Mouse (Mus musculus) testis, adult 2 months (tissue): Measurements from ENCODE around the gene Strbp.

Source experiments
- CTCF ChIP-seq: fragments of 200-500 bp; IDR thresholded peaks from 2 replicates; pipeline ENCODE4 v1.5.1; 2012; ENCODE audit warnings: low read depth, mild to moderate bottlenecking, inconsistent platforms, low read length, moderate library complexity; ENCODE audit not compliant: control insufficient read depth, insufficient read depth, insufficient replicate concordance
- POLR2A ChIP-seq: fragments of 200-500 bp; IDR thresholded peaks from 2 replicates; pipeline ENCODE4 v1.6.1; 2012; ENCODE audit warnings: low read depth, mild to moderate bottlenecking, inconsistent platforms, low read length, moderate library complexity; ENCODE audit not compliant: control insufficient read depth

DNA sequence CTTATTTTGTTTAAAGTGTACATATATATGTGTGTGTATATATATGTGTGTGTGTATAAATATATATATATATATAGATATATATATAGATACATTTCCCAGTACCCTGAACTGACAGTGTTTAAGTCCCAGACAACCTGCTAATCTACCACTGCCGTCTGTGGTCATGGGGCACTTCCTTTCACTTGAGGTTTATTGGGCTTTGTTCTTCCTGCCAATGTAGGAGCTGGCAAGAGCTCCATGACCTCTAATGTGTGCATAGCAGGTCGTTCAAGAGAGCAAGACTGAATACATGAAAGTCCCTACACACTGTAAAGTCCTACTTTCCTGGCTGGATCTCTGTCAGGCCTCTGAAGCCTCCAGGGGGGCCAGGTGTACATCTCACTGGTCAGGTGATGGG, 138.1 kb downstream of the Strbp start:
- TF ChIP-seq CTCF (no peak), POLR2A (no peak)
